Mouse (Mus musculus) bone marrow, adult 2 months (tissue): ENCODE data around the gene Aldh4a1. TPM values are rescaled to one million over a fixed set of nuclear protein-coding genes. Genes with fewer than 3 reads are reported as not detected.

Experiments used
- H3K27ac ChIP-seq: fragments of 200-500 bp; 2 replicates; pipeline ENCODE4 v1.5.1; 2012; ENCODE audit warnings: low read depth, mild to moderate bottlenecking, control low read depth, inconsistent platforms, low read length; ENCODE audit not compliant: control insufficient read depth, poor library complexity, insufficient read depth
- H3K4me1 ChIP-seq: fragments of 200-500 bp; 2 replicates; pipeline ENCODE4 v1.6.1; 2011; ENCODE audit warnings: low read length; ENCODE audit not compliant: control insufficient read depth, insufficient read depth
- H3K4me3 ChIP-seq: fragments of 200-500 bp; replicated peaks from 2 replicates; pipeline ENCODE3; 2011; ENCODE audit warnings: mild to moderate bottlenecking, low read depth, low read length, control low read depth; ENCODE audit not compliant: control insufficient read depth
- CTCF ChIP-seq: fragments of 200-500 bp; IDR thresholded peaks from 2 replicates; pipeline ENCODE4 v1.5.1; 2011; ENCODE audit warnings: low read length, control low read depth; ENCODE audit not compliant: control insufficient read depth, insufficient read depth
- POLR2A ChIP-seq: fragments of 200-500 bp; IDR thresholded peaks from 2 replicates; pipeline ENCODE4 v1.6.1; 2011; ENCODE audit warnings: low read depth, mild to moderate bottlenecking, control low read depth, low read length, borderline replicate concordance; ENCODE audit not compliant: control insufficient read depth
- WGBS: fragments of 180-500 bp; shearing (Covaris S2); methylation state at CpG from one replicate; pipeline ENCODE4 v1.1.7; 2018; 5-methylcytosine and 5-hydroxymethylcytosine counted together
- polyA plus RNA-seq: library from polyadenylated mRNA; stranded (reverse); fragments of >200 nt; gene quantifications from 2 replicates; pipeline ENCODE4 v1.2.4, GENCODE M21; 2011; ENCODE audit warnings: low replicate concordance; ENCODE audit not compliant: missing spikeins, insufficient read depth, insufficient read length

The Aldh4a1 gene
- polyA plus RNA-seq, result 8.1 and 17.2 TPM in 2 replicates

- TF ChIP-seq CTCF (no peak), POLR2A (peak; percentile 97)
- WGBS, result under 1% methylated on average over 33 of the region's 38 CpGs
- H3K4me1 ChIP-seq, result no peaks in the 10 kb centered on the region; the same call in 1 of the 2 replicates
- peak within 1 kb of the TSS; percentile 77 for H3K27ac ChIP-seq
- peak within 1 kb of the TSS; percentile 87 for H3K4me3 ChIP-seq
These were observed at the start of gene Aldh4a1 for GRCm38 (mm10) chr4:139622373-139623282. Gene Aldh4a1 (plus strand): TSS chr4:139622866.

GRCm38 (mm10) chr4:139572928-139573512, 49.6 kb upstream of the Aldh4a1 start:
- TF ChIP-seq POLR2A (no peak), CTCF (no peak)
- Histone ChIP-seq H3K4me1 (peaks cover 2% of the 10 kb centered on the region; the same call in 1 of the 2 replicates), H3K27ac (no peak overlapping the region), H3K4me3 (no peak overlapping the region)
- WGBS, result 76% methylated on average over 12 of the region's 12 CpGs

GRCm38 (mm10) chr4:139574156-139574798, 48.4 kb upstream of the Aldh4a1 start:
- under 1% methylated on average over 51 of the region's 52 CpGs for WGBS
- peak overlapping the region; percentile 77 for H3K4me3 ChIP-seq
- H3K4me1 ChIP-seq, result peaks cover 2% of the 10 kb centered on the region; the same call in 1 of the 2 replicates
- peak overlapping the region; percentile 37; the same call in 1 of the 2 replicates for H3K27ac ChIP-seq
- TF ChIP-seq CTCF (peak; percentile 41; the same call in 1 of the 2 replicates), POLR2A (peak; percentile 77)

- Histone ChIP-seq H3K4me3 (peak overlapping the region; percentile 77), H3K27ac (peak overlapping the region; percentile 37; the same call in 1 of the 2 replicates), H3K4me1 (peaks cover 2% of the 10 kb centered on the region; the same call in 1 of the 2 replicates)
- no peak for TF ChIP-seq CTCF
- no peak for TF ChIP-seq POLR2A
- under 1% methylated on average over 111 of the region's 111 CpGs for WGBS
These were observed 47.6 kb upstream of the Aldh4a1 start for GRCm38 (mm10) chr4:139574799-139575672.

- TF ChIP-seq POLR2A (no peak), CTCF (no peak)
- Histone ChIP-seq H3K27ac (no peak overlapping the region; the same call in 1 of the 2 replicates), H3K4me3 (peak overlapping the region; percentile 53), H3K4me1 (peaks cover 2% of the 10 kb centered on the region; the same call in 1 of the 2 replicates)
- WGBS, result 16% methylated on average over 14 of the region's 14 CpGs
These were observed 47.0 kb upstream of the Aldh4a1 start for GRCm38 (mm10) chr4:139575673-139576003.

GRCm38 (mm10) chr4:139576251-139576880, 46.3 kb upstream of the Aldh4a1 start:
- no peak overlapping the region for H3K4me3 ChIP-seq
- WGBS, result 81% methylated on average over 14 of the region's 14 CpGs
- peaks cover 2% of the 10 kb centered on the region; the same call in 1 of the 2 replicates for H3K4me1 ChIP-seq
- TF ChIP-seq CTCF (no peak), POLR2A (no peak)
- H3K27ac ChIP-seq, result no peak overlapping the region

- TF ChIP-seq CTCF (no peak), POLR2A (no peak)
- WGBS, result 81% methylated on average over 7 of the region's 7 CpGs
- Histone ChIP-seq H3K4me1 (peaks cover 2% of the 10 kb centered on the region; the same call in 1 of the 2 replicates), H3K4me3 (no peak overlapping the region), H3K27ac (no peak overlapping the region)
These were observed 45.7 kb upstream of the Aldh4a1 start for GRCm38 (mm10) chr4:139577006-139577405.

- peaks cover 2% of the 10 kb centered on the region; the same call in 1 of the 2 replicates for H3K4me1 ChIP-seq
These were observed 44.3 kb upstream of the Aldh4a1 start for GRCm38 (mm10) chr4:139578389-139578788.

More at GRCm38 (mm10) chr4:139578389-139578788, 44.3 kb upstream of the Aldh4a1 start:
- H3K27ac ChIP-seq, result no peak overlapping the region
- 69% methylated on average over 8 of the region's 8 CpGs for WGBS
- TF ChIP-seq POLR2A (no peak), CTCF (no peak)
- no peak overlapping the region for H3K4me3 ChIP-seq
